Mouse (Mus musculus) heart, embryonic 13.5 days (tissue): ENCODE measurements around the gene Ugt1a8. TPM values are rescaled to one million over a fixed set of nuclear protein-coding genes. Genes with fewer than 3 reads are reported as not detected.
"Not testable (repeated sequence)": the region's sequence is repeated elsewhere in the genome, so short reads cannot be mapped to it uniquely, and the experiment has no call there.

Experiments
- ATAC-seq: fragments of 200-750 bp; cut with Nextera tagmentation; 2 replicates; pipeline ENCODE4 v1.8.0; 2017; ENCODE audit warnings: moderate TSS enrichment; ENCODE audit not compliant: insufficient number of reproducible peaks, low FRiP score, low TSS enrichment; ENCODE audit errors: extremely low read depth
- H3K27ac ChIP-seq: fragments of 300-500 bp; sonication (generic); replicated peaks from 2 replicates; pipeline ENCODE4 v1.5.1; 2015; ENCODE audit warnings: moderate library complexity, mild to moderate bottlenecking, inconsistent platforms
- H3K27me3 ChIP-seq: fragments of 300-500 bp; sonication (generic); replicated peaks from 2 replicates; pipeline ENCODE4 v1.6.1; 2015; ENCODE audit warnings: mild to moderate bottlenecking, inconsistent platforms
- H3K36me3 ChIP-seq: fragments of 300-500 bp; sonication (generic); 2 replicates; pipeline ENCODE4 v1.6.1; 2015; ENCODE audit warnings: mild to moderate bottlenecking, inconsistent platforms
- H3K4me1 ChIP-seq: fragments of 300-500 bp; sonication (generic); 2 replicates; pipeline ENCODE4 v1.6.1; 2015; ENCODE audit warnings: inconsistent platforms
- H3K4me2 ChIP-seq: fragments of 300-500 bp; sonication (generic); 2 replicates; pipeline ENCODE4 v1.6.1; 2015; ENCODE audit warnings: inconsistent platforms, mild to moderate bottlenecking, moderate library complexity
- H3K4me3 ChIP-seq: fragments of 300-500 bp; sonication (generic); 2 replicates; pipeline ENCODE4 v1.5.1; 2015; ENCODE audit warnings: moderate library complexity, mild to moderate bottlenecking, inconsistent platforms
- H3K9ac ChIP-seq: fragments of 300-500 bp; sonication (generic); 2 replicates; pipeline ENCODE4 v1.6.1; 2015; ENCODE audit warnings: inconsistent platforms, mild to moderate bottlenecking, moderate library complexity
- H3K9me3 ChIP-seq: fragments of 300-500 bp; sonication (generic); 2 replicates; pipeline ENCODE4 v1.6.1; 2016; ENCODE audit warnings: inconsistent platforms
- WGBS: fragments of 180-500 bp; shearing (Covaris S2); methylation state at CpG from one replicate; pipeline ENCODE4 v1.1.7; 2015; ENCODE audit warnings: mixed read lengths; 5-methylcytosine and 5-hydroxymethylcytosine counted together
- polyA plus RNA-seq: library from polyadenylated mRNA; unstranded; fragments of >200 nt; fragmentation: Nextera tagmentation; extraction: Ambion mirVana; gene quantifications from 2 replicates; pipeline ENCODE4 v1.2.1, GENCODE M21; 2015

Gene Ugt1a8
- polyA plus RNA-seq, 1 experiment from 2014 or later: not detected

GRCm38 (mm10) chr1:88112769-88113168 is 25.2 kb downstream of the Ugt1a8 start:
- 79% methylated on average over 6 of the region's 6 CpGs for WGBS
- not testable (repeated sequence) for H3K9me3 ChIP-seq, H3K4me2 ChIP-seq, H3K27me3 ChIP-seq, H3K9ac ChIP-seq, H3K36me3 ChIP-seq, H3K27ac ChIP-seq, H3K4me1 ChIP-seq, ATAC-seq, H3K4me3 ChIP-seq

- not testable (repeated sequence) for H3K4me3 ChIP-seq, ATAC-seq
- 6% methylated on average over 4 of the region's 4 CpGs for WGBS
Observed at GRCm38 (mm10) chr1:88120550-88120949, 32.9 kb downstream of the Ugt1a8 start.

GRCm38 (mm10) chr1:88121521-88121920 is 33.9 kb downstream of the Ugt1a8 start:
- H3K36me3 ChIP-seq, ATAC-seq, H3K27me3 ChIP-seq, H3K9me3 ChIP-seq, H3K27ac ChIP-seq, H3K9ac ChIP-seq, H3K4me2 ChIP-seq, H3K4me1 ChIP-seq, H3K4me3 ChIP-seq: not testable (repeated sequence)
- WGBS: no CpG with 5 or more reads among the region's 1 CpGs

More at GRCm38 (mm10) chr1:88120550-88120949, 32.9 kb downstream of the Ugt1a8 start:
- not testable (repeated sequence) for H3K27me3 ChIP-seq, H3K27ac ChIP-seq, H3K9me3 ChIP-seq, H3K36me3 ChIP-seq, H3K9ac ChIP-seq, H3K4me2 ChIP-seq, H3K4me1 ChIP-seq

- H3K36me3 ChIP-seq, H3K4me1 ChIP-seq, H3K9ac ChIP-seq, H3K27ac ChIP-seq, H3K4me2 ChIP-seq, ATAC-seq, H3K4me3 ChIP-seq, H3K9me3 ChIP-seq, H3K27me3 ChIP-seq: not testable (repeated sequence)
- WGBS: 57% methylated on average over 4 of the region's 4 CpGs
Observed at GRCm38 (mm10) chr1:88125827-88126360, 38.3 kb downstream of the Ugt1a8 start.

GRCm38 (mm10) chr1:88129091-88129490 is 41.5 kb downstream of the Ugt1a8 start:
- not testable (repeated sequence) for H3K36me3 ChIP-seq, H3K4me3 ChIP-seq, H3K27ac ChIP-seq, ATAC-seq, H3K9me3 ChIP-seq, H3K9ac ChIP-seq, H3K27me3 ChIP-seq, H3K4me2 ChIP-seq, H3K4me1 ChIP-seq
- 80% methylated on average over 2 of the region's 2 CpGs for WGBS

- H3K4me2 ChIP-seq, H3K9me3 ChIP-seq, ATAC-seq, H3K27ac ChIP-seq, H3K36me3 ChIP-seq, H3K4me1 ChIP-seq, H3K27me3 ChIP-seq, H3K4me3 ChIP-seq, H3K9ac ChIP-seq: not testable (repeated sequence)
- 91% methylated on average over 1 of the region's 1 CpGs for WGBS
Observed at GRCm38 (mm10) chr1:88130223-88130622, 42.6 kb downstream of the Ugt1a8 start.

GRCm38 (mm10) chr1:88133908-88134456 is 46.4 kb downstream of the Ugt1a8 start:
- no peak for ATAC-seq
- Histone ChIP-seq H3K4me3 (no peak overlapping the region), H3K9ac (no peak overlapping the region), H3K27me3 (no peaks in the 10 kb centered on the region), H3K4me1 (no peaks in the 10 kb centered on the region), H3K9me3 (no peaks in the 10 kb centered on the region), H3K4me2 (no peak overlapping the region), H3K27ac (no peak overlapping the region), H3K36me3 (no peaks in the 10 kb centered on the region)
- 62% methylated on average over 3 of the region's 3 CpGs for WGBS

GRCm38 (mm10) chr1:88134457-88135011 is 46.9 kb downstream of the Ugt1a8 start, which contains the start of gene Ugt1a6a:
TSS of gene Ugt1a6a (plus strand) at chr1:88134809.
- not testable (repeated sequence) for H3K9ac ChIP-seq, H3K27ac ChIP-seq, H3K4me1 ChIP-seq, H3K9me3 ChIP-seq, H3K4me2 ChIP-seq, H3K27me3 ChIP-seq, H3K36me3 ChIP-seq, H3K4me3 ChIP-seq, ATAC-seq
- 39% methylated on average over 5 of the region's 5 CpGs for WGBS

GRCm38 (mm10) chr1:88135229-88135904 is 47.8 kb downstream of the Ugt1a8 start:
- H3K4me2 ChIP-seq, H3K27ac ChIP-seq, H3K27me3 ChIP-seq, H3K4me1 ChIP-seq, H3K9ac ChIP-seq, H3K9me3 ChIP-seq, H3K36me3 ChIP-seq, ATAC-seq, H3K4me3 ChIP-seq: not testable (repeated sequence)
- WGBS: 84% methylated on average over 6 of the region's 6 CpGs

- no peaks in the 10 kb centered on the region for H3K27me3 ChIP-seq
- ATAC-seq: no peak
- 73% methylated on average over 2 of the region's 2 CpGs for WGBS
Observed at GRCm38 (mm10) chr1:88136646-88137045, 49.0 kb downstream of the Ugt1a8 start.

GRCm38 (mm10) chr1:88137264-88137663 is 49.7 kb downstream of the Ugt1a8 start:
- no peaks in the 10 kb centered on the region for H3K4me1 ChIP-seq
- ATAC-seq: no peak
- H3K36me3 ChIP-seq: no peaks in the 10 kb centered on the region
- no peaks in the 10 kb centered on the region for H3K9me3 ChIP-seq
- no peak overlapping the region for H3K9ac ChIP-seq
- H3K27ac ChIP-seq: no peak overlapping the region
- H3K4me2 ChIP-seq: no peak overlapping the region
- WGBS: 72% methylated on average over 3 of the region's 3 CpGs
- H3K27me3 ChIP-seq: no peaks in the 10 kb centered on the region
- no peak overlapping the region for H3K4me3 ChIP-seq

More at GRCm38 (mm10) chr1:88136646-88137045, 49.0 kb downstream of the Ugt1a8 start:
- H3K27ac ChIP-seq: no peak overlapping the region
- H3K4me3 ChIP-seq: no peak overlapping the region
- H3K4me1 ChIP-seq: no peaks in the 10 kb centered on the region
- H3K36me3 ChIP-seq: no peaks in the 10 kb centered on the region
- no peak overlapping the region for H3K9ac ChIP-seq
- H3K9me3 ChIP-seq: no peaks in the 10 kb centered on the region
- H3K4me2 ChIP-seq: no peak overlapping the region

- Histone ChIP-seq H3K27ac (no peak overlapping the region), H3K4me1 (no peaks in the 10 kb centered on the region), H3K27me3 (no peaks in the 10 kb centered on the region), H3K9ac (no peak overlapping the region), H3K36me3 (no peaks in the 10 kb centered on the region), H3K4me3 (no peak overlapping the region), H3K4me2 (no peak overlapping the region), H3K9me3 (no peaks in the 10 kb centered on the region)
- no peak for ATAC-seq
- WGBS: 85% methylated on average over 1 of the region's 1 CpGs
Observed at GRCm38 (mm10) chr1:88138145-88138544, 50.5 kb downstream of the Ugt1a8 start.
